Mouse (Mus musculus) kidney, adult 2 months (tissue): ENCODE data around the gene Clcnkb.

Experiments used
- CTCF ChIP-seq: fragments of 200-500 bp; conservative IDR thresholded peaks from 2 replicates; pipeline ENCODE4 v1.5.1; 2011; ENCODE audit warnings: low read depth, mild to moderate bottlenecking, control low read depth, low read length, moderate library complexity, mixed read lengths; ENCODE audit not compliant: insufficient read depth, insufficient read length
- POLR2A ChIP-seq: fragments of 200-500 bp; IDR thresholded peaks from one replicate; pipeline ENCODE4 v1.6.1; 2011; ENCODE audit warnings: low read depth, low read length, control low read depth

DNA sequence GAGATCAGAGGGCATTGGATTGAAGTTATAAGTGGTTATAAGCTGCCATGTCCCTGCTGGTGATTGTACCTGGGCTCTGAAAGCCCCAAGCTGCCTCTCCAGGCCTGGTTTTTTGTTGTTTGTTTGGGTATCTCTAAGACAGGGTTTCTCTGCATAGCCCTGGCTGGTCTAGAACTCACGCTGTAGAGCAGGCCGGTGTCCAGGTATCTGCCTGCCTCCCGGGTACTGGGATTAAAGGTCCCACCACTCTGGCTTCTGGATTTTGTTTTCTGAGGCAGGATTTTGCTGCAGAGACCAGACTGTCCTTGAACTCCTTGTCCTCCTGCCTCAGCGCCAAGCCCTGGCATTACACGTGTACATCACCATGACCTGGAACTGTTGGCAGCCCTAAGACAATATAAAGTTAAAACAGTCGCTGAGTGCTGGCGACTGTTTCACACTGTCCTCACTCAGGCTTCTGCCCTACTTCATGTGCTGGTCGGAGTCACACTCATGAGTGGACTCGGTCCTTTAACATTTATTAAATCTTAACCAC is 36.2 kb upstream of the Clcnkb start:
- TF ChIP-seq CTCF (no peak), POLR2A (no peak)
